Mouse (Mus musculus): ENCODE data around the gene Cdr2l. TPM values are rescaled to one million over a fixed set of nuclear protein-coding genes. Genes with fewer than 3 reads are reported as not detected.

Cdr2l gene
- total RNA-seq (2023) = 1.2 TPM

DNA sequence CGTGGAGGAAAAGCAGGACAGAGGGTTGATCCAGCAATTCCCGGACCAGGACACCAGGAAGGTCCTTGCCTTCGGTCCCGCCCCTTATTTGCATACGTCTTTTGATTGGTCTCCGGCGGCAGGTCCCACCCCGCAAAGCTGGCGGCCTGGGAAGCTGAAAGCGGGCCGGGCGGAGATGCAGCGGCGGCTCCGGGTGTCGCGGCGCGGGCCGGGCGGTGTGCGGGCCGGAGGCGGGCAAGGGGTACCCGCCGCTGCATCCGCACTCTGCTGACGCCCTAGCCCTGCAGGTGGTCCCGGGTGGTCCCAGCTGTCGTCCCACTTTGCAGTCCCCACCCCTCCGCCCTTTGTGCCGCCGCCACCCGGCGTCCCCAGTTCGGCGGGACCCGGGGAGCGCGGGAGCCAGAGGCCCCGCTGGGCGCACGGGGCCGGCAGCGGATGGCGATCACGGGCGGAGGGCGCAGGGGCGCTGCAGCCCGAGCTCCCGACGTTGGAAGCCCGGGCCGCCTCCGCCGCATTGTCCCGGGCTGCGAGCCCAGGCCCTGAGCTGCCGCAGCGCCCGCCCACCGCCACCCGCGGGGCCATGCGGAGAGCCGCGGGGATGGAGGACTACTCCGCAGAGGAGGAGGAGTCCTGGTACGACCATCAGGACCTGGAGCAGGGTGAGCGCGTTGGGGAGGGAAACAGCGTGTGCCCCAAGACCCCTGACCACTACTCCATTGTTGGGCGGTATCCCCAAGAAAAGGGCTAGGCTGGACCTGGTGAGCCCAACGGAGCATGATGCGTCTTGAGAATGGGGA, at the start of gene Cdr2l:
Cdr2l (plus strand) TSS at position 174 of the 797 bp plus-strand sequence.

DNA sequence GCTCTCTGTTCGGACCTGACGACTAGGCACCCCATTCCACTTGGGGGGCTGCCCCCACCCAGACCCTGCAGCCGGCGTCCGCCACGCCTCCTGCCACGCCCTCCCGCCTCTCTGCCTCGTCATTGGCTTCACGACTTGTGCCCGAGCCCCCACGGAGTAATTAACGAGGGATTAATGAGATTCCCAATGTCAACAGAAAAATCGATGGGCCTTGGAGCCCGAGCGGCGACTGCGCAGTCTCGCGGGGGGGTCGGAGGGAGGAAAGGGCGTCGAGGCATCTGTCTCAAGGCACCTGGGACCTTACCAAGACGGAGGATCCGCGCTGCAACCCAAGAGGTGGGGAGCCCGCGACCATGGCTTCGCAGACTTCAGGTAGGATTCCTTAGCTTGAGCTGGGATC, 47.2 kb upstream of the Cdr2l start, which contains the start of gene Otop3:
Otop3 (plus strand) TSS at position 201 of the 400 bp plus-strand sequence.

DNA sequence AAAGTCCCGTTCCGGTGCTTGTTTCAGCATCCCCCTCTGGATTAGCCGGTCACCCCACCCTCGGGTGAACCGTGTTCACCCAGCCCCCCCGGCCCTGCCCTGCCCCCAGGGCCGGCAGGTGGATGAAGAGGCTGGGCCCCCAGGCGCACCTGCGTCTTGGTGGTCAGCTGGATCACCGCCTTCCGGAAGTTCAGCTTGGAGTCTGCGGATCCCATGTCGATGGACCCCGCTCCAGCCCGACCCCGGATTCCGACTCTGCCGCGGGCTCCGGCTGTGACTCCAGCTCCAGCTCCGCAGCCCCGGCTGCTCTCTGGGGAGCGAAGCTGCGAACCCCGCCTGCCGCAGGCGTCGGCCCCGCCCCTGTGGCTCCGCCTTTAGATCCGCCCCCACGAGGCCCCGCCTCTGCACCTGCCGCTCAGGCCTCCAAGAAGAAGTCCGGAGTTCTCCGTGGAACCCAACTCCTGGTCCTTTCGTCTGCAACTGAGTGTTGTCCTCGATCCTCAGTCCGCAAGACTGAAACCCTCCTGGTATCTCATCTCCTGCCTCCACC, 14.2 kb upstream of the Cdr2l start, which contains the start of gene Hid1:
Hid1 (minus strand) TSS at position 362 of the 550 bp plus-strand sequence.

DNA sequence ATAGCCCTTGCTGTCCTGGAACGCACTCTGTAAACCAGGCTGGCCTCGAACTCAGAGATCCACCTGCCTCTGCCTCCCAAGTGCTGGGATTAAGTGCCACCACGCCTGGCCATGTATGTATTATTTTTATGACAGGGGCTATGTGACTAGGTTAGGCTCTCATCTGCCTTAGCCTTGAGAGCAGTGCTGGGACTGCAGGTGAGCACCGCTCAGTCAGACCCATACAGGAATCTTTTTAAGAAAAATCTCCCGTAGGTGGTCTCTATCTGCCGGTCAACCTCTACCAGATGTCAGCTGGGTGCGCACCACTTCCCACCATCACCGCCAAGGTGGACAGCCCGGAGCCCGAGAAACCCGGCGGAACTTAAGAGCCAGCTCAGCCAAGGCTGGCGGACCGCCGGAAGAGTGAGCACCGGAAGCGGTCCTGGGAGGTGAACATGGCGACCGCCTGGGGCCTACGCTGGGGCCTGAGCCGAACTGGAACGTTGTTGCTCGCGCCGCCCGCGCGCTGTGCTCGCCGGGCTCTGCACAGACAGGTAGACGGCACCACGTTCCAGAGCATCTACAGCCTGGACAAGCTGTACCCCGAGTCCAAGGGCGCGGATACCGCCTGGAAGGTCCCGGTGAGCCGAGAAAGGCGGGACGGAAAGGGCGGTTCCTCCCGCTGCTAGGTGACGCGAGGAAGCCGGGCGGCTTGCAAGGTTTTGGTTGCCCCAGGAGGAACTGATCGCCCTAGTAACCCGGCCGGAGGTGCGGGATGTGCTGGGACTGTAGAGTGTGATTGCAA, 21.8 kb downstream of the Cdr2l start, which contains the start of gene Mrpl58:
Mrpl58 (plus strand) TSS at position 415 of the 787 bp plus-strand sequence.

GRCm38 (mm10) chr11:115419531-115420237, 38.0 kb downstream of the Cdr2l start, which contains the start of the genes Atp5h and Kctd2:
Gene Atp5h (minus strand): TSS chr11:115419962.
Gene Kctd2 (plus strand): TSS chr11:115420128.

GRCm38 (mm10) chr11:115439906-115440595, 58.3 kb downstream of the Cdr2l start, which contains the start of gene Trim80:
Gene Trim80 (plus strand): TSS chr11:115440545.

Other genes with a start within 250 kb of the Cdr2l start
- 0.65 TPM for gene Cd300lf, start 247.9 kb upstream of the Cdr2l start, total RNA-seq (2023)
- 202 TPM for gene Slc9a3r1, start 218.6 kb upstream of the Cdr2l start, total RNA-seq (2023)
- 11.1 TPM for gene Tmem104, start 194.4 kb upstream of the Cdr2l start, total RNA-seq (2023)
- 7.2 TPM for gene Nat9, start 194.1 kb upstream of the Cdr2l start, total RNA-seq (2023)
- gene Grin2c, start 114.7 kb upstream of the Cdr2l start, total RNA-seq (2023) = 0.21 TPM
- 22.9 TPM for gene Fdxr, start 104.9 kb upstream of the Cdr2l start, total RNA-seq (2023)
- 2.3 TPM for gene Fads6, start 84.3 kb upstream of the Cdr2l start, total RNA-seq (2023)
- gene Otop2, start 74.8 kb upstream of the Cdr2l start, total RNA-seq (2023) = not detected
- not detected for gene Ush1g, start 59.9 kb upstream of the Cdr2l start, total RNA-seq (2023)
- gene Otop3, start 47.2 kb upstream of the Cdr2l start, total RNA-seq (2023) = not detected
- gene Hid1, start 14.2 kb upstream of the Cdr2l start, total RNA-seq (2023) = 33.8 TPM
- 120 TPM for gene Mrpl58, start 21.8 kb downstream of the Cdr2l start, total RNA-seq (2023)
- gene Atp5h, start 38.0 kb downstream of the Cdr2l start, total RNA-seq (2023) = 235 TPM
- 51.3 TPM for gene Kctd2, start 38.2 kb downstream of the Cdr2l start, total RNA-seq (2023)
- gene Trim80, start 58.6 kb downstream of the Cdr2l start, total RNA-seq (2023) = 0.30 TPM
- 20.0 TPM for gene Slc16a5, start 80.6 kb downstream of the Cdr2l start, total RNA-seq (2023)
- 29.3 TPM for gene Armc7, start 93.8 kb downstream of the Cdr2l start, total RNA-seq (2023)
- gene Nt5c, start 109.9 kb downstream of the Cdr2l start, total RNA-seq (2023) = 114 TPM
- gene Jpt1, start 132.5 kb downstream of the Cdr2l start, total RNA-seq (2023) = 166 TPM
- gene Sumo2, start 154.4 kb downstream of the Cdr2l start, total RNA-seq (2023) = 212 TPM
- gene Nup85, start 182.5 kb downstream of the Cdr2l start, total RNA-seq (2023) = 61.5 TPM
- 23.9 TPM for gene Mrps7, start 222.0 kb downstream of the Cdr2l start, total RNA-seq (2023)
- gene Gga3, start 222.1 kb downstream of the Cdr2l start, total RNA-seq (2023) = 117 TPM
- gene Mif4gd, start 231.1 kb downstream of the Cdr2l start, total RNA-seq (2023) = 79.5 TPM
- 49.7 TPM for gene Slc25a19, start 246.4 kb downstream of the Cdr2l start, total RNA-seq (2023)

Measured in CD4-positive naive resting alpha-beta T cell, adult 57 days (primary cell).